Mouse (Mus musculus): ENCODE results near the gene Sytl2.

Sytl2 gene

GRCm38 (mm10) chr7:90370071-90370851, 68.2 kb downstream of the Sytl2 start:
- no peak for DNase-seq (ENCODE audit: low spot score)

GRCm38 (mm10) chr7:90372804-90373203, 70.8 kb downstream of the Sytl2 start:
- no peak for DNase-seq (ENCODE audit: low spot score)

GRCm38 (mm10) chr7:90384411-90384810, 82.4 kb downstream of the Sytl2 start:
- no peak for DNase-seq (ENCODE audit: low spot score)

- DNase-seq (ENCODE audit: low spot score): no peak
Measured at GRCm38 (mm10) chr7:90386885-90387459, 84.9 kb downstream of the Sytl2 start.

- DNase-seq (ENCODE audit: low spot score): no peak
Measured at GRCm38 (mm10) chr7:90389765-90390164, 87.7 kb downstream of the Sytl2 start.

GRCm38 (mm10) chr7:90395073-90395472, 93.0 kb downstream of the Sytl2 start:
- DNase-seq (ENCODE audit: low spot score): no peak

- DNase-seq (ENCODE audit: low spot score): no peak
Measured at GRCm38 (mm10) chr7:90395928-90396327, 93.9 kb downstream of the Sytl2 start.

GRCm38 (mm10) chr7:90409934-90410333, 107.9 kb downstream of the Sytl2 start:
- DNase-seq (ENCODE audit: low spot score): peak; percentile 42

- DNase-seq (ENCODE audit: low spot score): peak; percentile 40
Measured at GRCm38 (mm10) chr7:90426020-90427001, 124.3 kb downstream of the Sytl2 start, which contains the start of gene Ccdc89. TSS of gene Ccdc89 (plus strand) at chr7:90426577.

GRCm38 (mm10) chr7:90427006-90427405, 125.0 kb downstream of the Sytl2 start:
- DNase-seq (ENCODE audit: low spot score): no peak

GRCm38 (mm10) chr7:90432221-90432620, 130.2 kb downstream of the Sytl2 start:
- no peak for DNase-seq (ENCODE audit: low spot score)

- DNase-seq (ENCODE audit: low spot score): no peak
Measured at GRCm38 (mm10) chr7:90440044-90440443, 138.0 kb downstream of the Sytl2 start.

- no peak for DNase-seq (ENCODE audit: low spot score)
Measured at GRCm38 (mm10) chr7:90442070-90442469, 140.0 kb downstream of the Sytl2 start.

GRCm38 (mm10) chr7:90442518-90443080, 140.5 kb downstream of the Sytl2 start, which contains the start of gene Crebzf:
TSS of gene Crebzf (plus strand) at chr7:90442729.
- peak; percentile 97 for DNase-seq (ENCODE audit: low spot score)

- DNase-seq (ENCODE audit: low spot score): peak; percentile 55
Measured at GRCm38 (mm10) chr7:90443101-90444091, 141.3 kb downstream of the Sytl2 start.

GRCm38 (mm10) chr7:90444206-90444605, 142.2 kb downstream of the Sytl2 start:
- DNase-seq (ENCODE audit: low spot score): peak; percentile 37

GRCm38 (mm10) chr7:90456149-90456844, 154.2 kb downstream of the Sytl2 start:
- no peak for DNase-seq (ENCODE audit: low spot score)

- DNase-seq (ENCODE audit: low spot score): peak; percentile 77
Measured at GRCm38 (mm10) chr7:90456845-90457468, 154.9 kb downstream of the Sytl2 start, which contains the start of gene Tmem126a. TSS of gene Tmem126a (minus strand) at chr7:90457229.

GRCm38 (mm10) chr7:90457517-90457916, 155.5 kb downstream of the Sytl2 start:
- no peak for DNase-seq (ENCODE audit: low spot score)

Data from c-Kit-positive CD71-positive TER-119-positive erythroid progenitor cells, embryonic 14.5 days (primary cell).